Mouse (Mus musculus): ENCODE measurements around the gene Kng2.
"Not testable (repeated sequence)": the region's sequence is repeated elsewhere in the genome, so short reads cannot be mapped to it uniquely, and the experiment has no call there.

DNA sequence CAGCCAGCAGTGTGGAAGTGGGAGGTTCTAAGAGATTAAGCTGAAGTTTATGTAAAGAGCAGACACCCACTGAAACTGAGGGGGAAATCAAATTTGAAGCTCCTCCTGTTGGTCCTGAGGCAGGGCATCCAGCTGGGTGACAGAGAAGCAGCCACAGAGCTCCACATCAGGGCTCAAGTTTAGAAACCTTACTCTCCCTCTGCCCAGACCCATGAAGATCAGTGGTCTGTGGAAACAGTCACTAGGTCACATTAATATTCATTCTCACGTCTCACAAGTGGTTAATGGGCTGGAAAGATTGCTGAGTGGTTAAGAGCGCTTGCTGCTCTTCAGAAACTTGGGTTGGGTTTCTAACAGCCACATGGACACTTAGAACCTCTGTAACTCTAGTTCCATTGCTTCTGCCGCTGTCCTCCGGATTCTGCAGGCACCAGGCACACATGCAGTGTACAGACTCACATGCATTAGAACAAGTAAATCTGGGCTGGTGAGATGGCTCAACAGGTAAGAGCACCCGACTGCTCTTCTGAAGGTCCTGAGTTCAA, 31.6 kb upstream of the Kng2 start:
- TF ChIP-seq CTCF (IDR thresholded peaks at IDR 0.05; ENCODE audit: low read depth, low read length); TAL1 (conservative IDR thresholded peaks at IDR 0.05; ENCODE audit: low read depth, low read length): not testable (repeated sequence)

Data from G1E (cell line).